25 mouse cellular contexts compared by ENCODE assay signal in the genomic region with DNA sequence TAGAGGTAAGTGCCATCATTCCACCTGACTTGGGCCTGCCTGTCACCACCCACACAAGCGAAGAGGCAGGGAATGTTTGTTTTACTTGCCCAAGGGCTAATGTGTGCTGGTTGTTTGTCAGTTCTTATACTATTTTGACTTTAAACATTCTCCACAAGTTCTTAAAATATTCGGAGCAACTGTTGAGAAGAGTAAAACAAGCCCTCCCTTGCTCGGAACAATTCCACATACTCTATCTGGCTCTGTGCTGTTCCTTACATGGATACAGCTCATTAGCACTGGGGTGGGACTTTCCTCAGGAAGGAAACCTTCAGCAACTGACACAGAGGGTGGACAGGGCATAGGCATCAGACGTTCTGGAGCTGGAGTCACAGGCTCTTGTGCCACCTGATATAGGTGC. TPM values are rescaled to one million over a fixed set of nuclear protein-coding genes. Genes with fewer than 3 reads are reported as not detected.
DNase-seq lines count a peak whose midpoint lies in the region; ATAC-seq and TF ChIP-seq lines count a peak whose summit lies in the region.
"Had no signal": no experiment of that assay in that cellular context is flagged by ENCODE, and none has a peak within 500 bp of the region (broad histone marks: within the 10 kb centered on the region; RNA-seq: fewer than 3 reads in every experiment).

No protein-coding gene starts in this region.

- peak; percentile 47; the same call in 1 of the 2 replicates for ATAC-seq in heart, embryonic 12.5 days (ENCODE audit: insufficient number of reproducible peaks, low FRiP score)
- ATAC-seq in heart, embryonic 11.5 days (replicated peaks; ENCODE audit: insufficient number of reproducible peaks, low FRiP score, low TSS enrichment) = no peak
- ATAC-seq in kidney, embryonic 15.5 days (replicated peaks; ENCODE audit: low FRiP score) = no peak
- ATAC-seq: forebrain, embryonic 14.5 days; liver, embryonic 12.5 days; liver, postnatal 0 days had no signal

- 45% methylated on average over 4 of the region's 4 CpGs for WGBS in heart, embryonic 12.5 days
- WGBS in heart, embryonic 11.5 days (ENCODE audit: insufficient replicate concordance) = 55% methylated on average over 4 of the region's 4 CpGs
- 55% methylated on average over 4 of the region's 4 CpGs for WGBS in kidney, embryonic 15.5 days
- WGBS in kidney, adult 2 months = 46% methylated on average over 4 of the region's 4 CpGs

- TF ChIP-seq CTCF in kidney, adult 2 months (conservative IDR thresholded peaks at IDR 0.05; ENCODE audit: insufficient read depth, insufficient read length, low read depth, low read length) = no peak

- no peak overlapping the region for H3K9ac ChIP-seq in heart, embryonic 12.5 days
- H3K9ac ChIP-seq in heart, embryonic 11.5 days (ENCODE audit: low read depth, low read length) = no peak overlapping the region
- H3K9ac ChIP-seq in kidney, embryonic 15.5 days = no peak overlapping the region
- H3K9ac ChIP-seq: liver, embryonic 12.5 days; liver, postnatal 0 days; midbrain, embryonic 12.5 days; neural tube, embryonic 12.5 days had no signal

- H3K9me3 ChIP-seq in heart, embryonic 12.5 days (replicated peaks) = no peaks in the 10 kb centered on the region
- H3K9me3 ChIP-seq in heart, embryonic 11.5 days (replicated peaks; ENCODE audit: control insufficient read depth, low read length) = no peaks in the 10 kb centered on the region
- H3K9me3 ChIP-seq in kidney, embryonic 15.5 days (replicated peaks) = no peaks in the 10 kb centered on the region
- H3K9me3 ChIP-seq: liver, embryonic 12.5 days; megakaryocyte, embryonic 14.5 days; midbrain, embryonic 12.5 days; neural tube, embryonic 12.5 days had no signal

- no peak overlapping the region for H3K4me2 ChIP-seq in heart, embryonic 12.5 days
- H3K4me2 ChIP-seq in heart, embryonic 11.5 days = no peak overlapping the region
- no peak overlapping the region for H3K4me2 ChIP-seq in kidney, embryonic 15.5 days
- H3K4me2 ChIP-seq: liver, embryonic 12.5 days; midbrain, embryonic 12.5 days; neural tube, embryonic 12.5 days had no signal

- TF ChIP-seq POLR2A in kidney, adult 2 months (IDR thresholded peaks at IDR 0.05; ENCODE audit: low read depth, low read length) = no peak

- peaks cover 5% of the 10 kb centered on the region; the same call in 1 of the 2 replicates for H3K4me1 ChIP-seq in heart, embryonic 12.5 days (replicated peaks)
- no peaks in the 10 kb centered on the region for H3K4me1 ChIP-seq in heart, embryonic 11.5 days (ENCODE audit: control insufficient read depth, insufficient read depth, low read length)
- peaks cover 11% of the 10 kb centered on the region for H3K4me1 ChIP-seq in kidney, embryonic 15.5 days
- no peaks in the 10 kb centered on the region for H3K4me1 ChIP-seq in kidney, adult 2 months (ENCODE audit: control insufficient read depth, insufficient read depth, low read length)
- H3K4me1 ChIP-seq: liver, embryonic 12.5 days; megakaryocyte, embryonic 14.5 days; midbrain, embryonic 12.5 days; neural tube, embryonic 12.5 days had no signal

- DNase-seq in kidney, adult 2 months = no peak
- DNase-seq in lung, postnatal 36 days = peak; percentile 27
- no peak for DNase-seq in lung, postnatal 4 days
- DNase-seq in cerebellum, postnatal 14 days = no peak
- DNase-seq: adrenal gland, postnatal 25 days; B cell, adult 2 months; cerebellum, adult 2 months; cerebellum, postnatal 25 days; kidney, adult 9 months; kidney, postnatal 25 days; left cerebral cortex, postnatal 4 days; liver, postnatal 0 days; right cerebral cortex, adult 18-20 months; spleen, adult 18-20 months; thymus, postnatal 25 days had no signal

- no peaks in the 10 kb centered on the region; the same call in 1 of the 2 replicates for H3K27me3 ChIP-seq in heart, embryonic 12.5 days (replicated peaks)
- no peaks in the 10 kb centered on the region for H3K27me3 ChIP-seq in heart, embryonic 11.5 days (ENCODE audit: control insufficient read depth, insufficient read depth, low read length)
- no peaks in the 10 kb centered on the region for H3K27me3 ChIP-seq in kidney, embryonic 15.5 days
- H3K27me3 ChIP-seq in kidney, adult 2 months (replicated peaks; ENCODE audit: control insufficient read depth, insufficient read depth, low read length) = no peaks in the 10 kb centered on the region
- H3K27me3 ChIP-seq: liver, embryonic 12.5 days; midbrain, embryonic 12.5 days; neural tube, embryonic 12.5 days had no signal

- no peak overlapping the region for H3K27ac ChIP-seq in heart, embryonic 12.5 days (ENCODE audit: poor library complexity, severe bottlenecking)
- no peak overlapping the region for H3K27ac ChIP-seq in heart, embryonic 11.5 days (ENCODE audit: low read depth, low read length)
- 0 out of 2 replicates have a peak overlapping the region, but pooled peaks have one; percentile 3 for H3K27ac ChIP-seq in kidney, embryonic 15.5 days
- no peak overlapping the region for H3K27ac ChIP-seq in kidney, adult 2 months (ENCODE audit: insufficient read depth, low read depth, low read length)
- H3K27ac ChIP-seq: layer of hippocampus, adult 2 months; liver, embryonic 12.5 days; midbrain, embryonic 12.5 days; neural tube, embryonic 12.5 days had no signal

- no peak overlapping the region for H3K4me3 ChIP-seq in heart, embryonic 12.5 days
- no peak overlapping the region for H3K4me3 ChIP-seq in heart, embryonic 11.5 days (ENCODE audit: low read depth, low read length)
- H3K4me3 ChIP-seq in kidney, embryonic 15.5 days (replicated peaks) = no peak overlapping the region
- H3K4me3 ChIP-seq in kidney, adult 2 months (ENCODE audit: insufficient read depth, low read depth, low read length) = no peak overlapping the region
- H3K4me3 ChIP-seq: layer of hippocampus, adult 2 months; liver, embryonic 12.5 days; megakaryocyte, embryonic 14.5 days; midbrain, embryonic 12.5 days; myocyte; neural tube, embryonic 12.5 days had no signal

- no peaks in the 10 kb centered on the region for H3K36me3 ChIP-seq in heart, embryonic 12.5 days
- H3K36me3 ChIP-seq in heart, embryonic 11.5 days (ENCODE audit: control insufficient read depth, insufficient read depth, low read length) = no peaks in the 10 kb centered on the region
- H3K36me3 ChIP-seq in kidney, embryonic 15.5 days = no peaks in the 10 kb centered on the region
- H3K36me3 ChIP-seq in kidney, adult 2 months (ENCODE audit: control insufficient read depth, insufficient read depth, low read length) = no peaks in the 10 kb centered on the region
- H3K36me3 ChIP-seq: liver, embryonic 12.5 days; midbrain, embryonic 12.5 days; neural tube, embryonic 12.5 days had no signal

RNA-seq across cellular contexts. Expression of gene Rasd2, which starts 15.9 kb away (rescaled TPM):
- 0.13 TPM in 2 replicates for polyA plus RNA-seq in heart, embryonic 12.5 days (2016; fragmentation: Nextera tagmentation; extraction: Ambion mirVana)
- 0.10 and 0.16 TPM in 2 replicates for polyA plus RNA-seq in heart, embryonic 11.5 days (2014; fragmentation: Nextera tagmentation; extraction: Ambion mirVana)
- polyA plus RNA-seq in kidney, embryonic 15.5 days (2015; fragmentation: Nextera tagmentation; extraction: Ambion mirVana) = 1.9 and 2.3 TPM in 2 replicates
- polyA plus RNA-seq in kidney, adult 2 months (2012; rRNA removed) = 3.7 and 4.0 TPM in 2 replicates
- polyA plus RNA-seq: myocyte had no signal
